Comparison of ENCODE assay signal across 19 mouse cellular contexts in the genomic region with DNA sequence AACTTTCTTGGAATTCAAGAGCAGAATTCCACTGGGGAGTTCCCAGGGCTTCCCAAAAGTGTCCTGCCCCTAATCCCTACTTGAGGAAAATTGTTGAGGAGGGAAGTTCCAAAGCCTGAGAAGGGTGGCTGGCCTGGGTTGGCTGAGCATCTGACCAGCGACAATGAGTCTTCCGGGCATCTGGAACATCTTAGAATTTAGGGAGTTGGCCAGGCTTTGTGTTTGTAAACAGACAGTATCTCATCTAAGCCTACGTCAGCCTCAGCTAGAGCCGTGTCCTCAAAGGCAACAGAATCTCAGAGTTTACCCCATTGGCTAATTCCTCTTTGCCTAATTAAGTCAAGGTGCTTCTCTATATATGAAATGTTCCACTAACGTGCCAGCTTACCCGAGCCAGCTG.
"Had no signal": no experiment of that assay in that cellular context is flagged by ENCODE, and none has a peak within 500 bp of the region (broad histone marks: within the 10 kb centered on the region; RNA-seq: fewer than 3 reads in every experiment).

No protein-coding gene starts in this region.

- DNase-seq: kidney, adult 11 months; kidney, adult 8-10 months; kidney, postnatal 10 days; kidney, postnatal 36 days; layer of hippocampus, postnatal 36 days; liver, embryonic 13.5 days; midbrain, embryonic 14.5 days; retina, postnatal 1 day; thymus, adult 18-20 months; thymus, postnatal 14 days; thymus, postnatal 4 days had no signal

- ATAC-seq: intestine, embryonic 15.5 days had no signal

- H3K4me3 ChIP-seq: intestine, embryonic 15.5 days; kidney, embryonic 15.5 days; left cerebral cortex, adult 2 months; liver, embryonic 13.5 days; lung, embryonic 15.5 days; megakaryocyte, embryonic 14.5 days; midbrain, embryonic 10.5 days; neural tube, embryonic 12.5 days; neural tube, embryonic 15.5 days had no signal

- H3K4me1 ChIP-seq: intestine, embryonic 15.5 days; kidney, embryonic 15.5 days; liver, embryonic 13.5 days; lung, embryonic 15.5 days; megakaryocyte, embryonic 14.5 days; neural tube, embryonic 12.5 days; neural tube, embryonic 15.5 days had no signal
